Mouse (Mus musculus) heart, postnatal 0 days (tissue): ENCODE results near the gene Lrrc27. TPM values are rescaled to one million over a fixed set of nuclear protein-coding genes. Genes with fewer than 3 reads are reported as not detected.

Experiments
- ATAC-seq: fragments of 200-750 bp; cut with Nextera tagmentation; 2 replicates; pipeline ENCODE4 v1.8.0; 2017; ENCODE audit warnings: low read depth, moderate number of reproducible peaks, moderate library complexity; ENCODE audit not compliant: insufficient read depth
- DNase-seq: peaks from one replicate; pipeline ENCODE4 v3.0.0-alpha.2; 2016; ENCODE audit warnings: low spot score
- H3K27ac ChIP-seq: fragments of 300-500 bp; sonication (generic); 2 replicates; pipeline ENCODE4 v1.5.1; 2014; ENCODE audit warnings: low read depth, mild to moderate bottlenecking
- H3K27me3 ChIP-seq: fragments of 300-500 bp; sonication (generic); 2 replicates; pipeline ENCODE4 v1.6.1; 2014; ENCODE audit warnings: low read length, mixed read lengths; ENCODE audit not compliant: control insufficient read depth, insufficient read depth
- H3K36me3 ChIP-seq: fragments of 300-500 bp; sonication (generic); replicated peaks from 2 replicates; pipeline ENCODE4 v1.6.1; 2014; ENCODE audit warnings: low read length, mixed read lengths; ENCODE audit not compliant: control insufficient read depth, insufficient read depth
- H3K4me1 ChIP-seq: fragments of 300-500 bp; sonication (generic); 2 replicates; pipeline ENCODE4 v1.6.1; 2014; ENCODE audit warnings: antibody characterized with exemption; ENCODE audit not compliant: control insufficient read depth, insufficient read depth
- H3K4me2 ChIP-seq: fragments of 300-500 bp; sonication (generic); 2 replicates; pipeline ENCODE4 v1.6.1; 2014; ENCODE audit warnings: low read depth, mild to moderate bottlenecking, low read length, moderate library complexity
- H3K4me3 ChIP-seq: fragments of 300-500 bp; sonication (generic); 2 replicates; pipeline ENCODE4 v1.5.1; 2014; ENCODE audit warnings: low read depth, low read length
- H3K9ac ChIP-seq: fragments of 300-500 bp; sonication (generic); replicated peaks from 2 replicates; pipeline ENCODE4 v1.6.1; 2014; ENCODE audit warnings: low read depth, low read length, mixed read lengths
- H3K9me3 ChIP-seq: fragments of 300-500 bp; sonication (generic); replicated peaks from 2 replicates; pipeline ENCODE4 v1.6.1; 2016; ENCODE audit warnings: low read length; ENCODE audit not compliant: control insufficient read depth
- CTCF ChIP-seq: IDR thresholded peaks from 2 replicates; pipeline ENCODE4 v1.5.1; 2016; ENCODE audit warnings: antibody characterized with exemption, control low read depth, low read depth
- EP300 ChIP-seq: IDR thresholded peaks from 2 replicates; pipeline ENCODE4 v1.6.1; 2016; ENCODE audit warnings: antibody characterized with exemption, low read depth
- WGBS: fragments of 180-500 bp; shearing (Covaris S2); extraction: QIAGEN DNeasy Blood & Tissue Kit; methylation state at CpG from one replicate; pipeline ENCODE4 v1.1.7; 2014; 5-methylcytosine and 5-hydroxymethylcytosine counted together
- polyA plus RNA-seq: library from polyadenylated mRNA; unstranded; fragments of >200 nt; fragmentation: Nextera tagmentation; extraction: Ambion mirVana; gene quantifications from 2 replicates; pipeline ENCODE4 v1.2.1, GENCODE M21; 2015
- total RNA-seq: library from RNA; depleted of rRNA; stranded (reverse); fragments of >200 nt; gene quantifications from 2 replicates; pipeline ENCODE4 v1.2.3, GENCODE M21; 2014; ENCODE audit warnings: low replicate concordance

The Lrrc27 gene
- total and polyA plus RNA-seq, 2 experiments from 2014 or later: 1.9 to 5.0 TPM

DNA sequence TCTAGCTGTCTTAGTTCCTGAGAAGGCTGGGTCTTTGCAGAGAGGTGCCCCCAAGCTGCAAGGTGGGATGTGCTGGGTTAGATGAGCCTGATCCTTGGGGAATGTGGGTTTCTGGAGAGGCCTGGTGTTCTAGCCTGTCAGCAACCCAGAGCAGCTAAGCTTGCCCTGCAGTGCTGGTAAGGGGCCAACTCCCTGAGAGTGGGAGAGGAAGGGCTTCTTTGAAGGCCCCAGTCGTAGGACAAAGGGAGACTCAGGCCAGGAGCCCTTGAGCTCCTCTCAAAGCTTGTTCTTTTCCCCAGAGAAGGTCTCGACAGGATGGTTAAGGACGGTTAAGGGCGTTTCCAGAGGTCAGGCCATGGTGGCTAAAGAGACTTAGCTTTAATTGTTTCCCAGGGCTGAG lies 51.5 kb downstream of the Lrrc27 start:
- no peak for TF ChIP-seq EP300
- TF ChIP-seq CTCF: no peak
- Histone ChIP-seq H3K4me2 (no peak overlapping the region; the same call in 1 of the 2 replicates), H3K4me3 (no peak overlapping the region), H3K27ac (peak overlapping the region; percentile 53), H3K9me3 (no peaks in the 10 kb centered on the region), H3K36me3 (peaks cover 12% of the 10 kb centered on the region), H3K4me1 (peaks cover 29% of the 10 kb centered on the region), H3K9ac (0 out of 2 replicates have a peak overlapping the region, but pooled peaks have one; percentile 4), H3K27me3 (no peaks in the 10 kb centered on the region)
- no peak for DNase-seq
- 0 out of 2 replicates have a peak, but pooled peaks have one; percentile 5 for ATAC-seq
- WGBS: 20% methylated on average over 4 of the region's 4 CpGs

DNA sequence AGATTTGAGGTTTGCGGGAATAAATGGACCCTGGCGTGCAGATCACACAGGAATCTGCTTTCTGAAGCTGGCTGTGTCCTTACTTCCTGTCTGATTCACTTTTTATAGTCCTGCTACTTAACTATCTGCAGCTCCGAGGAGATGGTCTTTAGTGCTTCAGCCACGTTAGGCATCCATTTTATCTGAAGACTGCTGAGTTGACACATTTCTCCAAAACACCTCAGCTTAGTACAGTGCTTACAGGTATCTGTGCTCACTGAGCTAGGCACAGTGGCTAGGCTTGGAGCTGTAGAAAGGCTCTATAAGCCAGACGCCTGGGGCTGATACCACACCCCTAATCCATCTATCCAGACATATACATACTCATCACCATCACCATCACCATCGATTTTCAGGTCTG lies 52.8 kb downstream of the Lrrc27 start:
- no peak for ATAC-seq
- Histone ChIP-seq H3K9me3 (no peaks in the 10 kb centered on the region), H3K9ac (no peak overlapping the region), H3K27ac (peak overlapping the region; percentile 41; the same call in 1 of the 2 replicates), H3K27me3 (no peaks in the 10 kb centered on the region), H3K36me3 (peaks cover 15% of the 10 kb centered on the region), H3K4me1 (peaks cover 29% of the 10 kb centered on the region), H3K4me3 (no peak overlapping the region), H3K4me2 (no peak overlapping the region)
- WGBS: 34% methylated on average over 6 of the region's 6 CpGs
- TF ChIP-seq EP300 (no peak), CTCF (no peak)
- DNase-seq: no peak

DNA sequence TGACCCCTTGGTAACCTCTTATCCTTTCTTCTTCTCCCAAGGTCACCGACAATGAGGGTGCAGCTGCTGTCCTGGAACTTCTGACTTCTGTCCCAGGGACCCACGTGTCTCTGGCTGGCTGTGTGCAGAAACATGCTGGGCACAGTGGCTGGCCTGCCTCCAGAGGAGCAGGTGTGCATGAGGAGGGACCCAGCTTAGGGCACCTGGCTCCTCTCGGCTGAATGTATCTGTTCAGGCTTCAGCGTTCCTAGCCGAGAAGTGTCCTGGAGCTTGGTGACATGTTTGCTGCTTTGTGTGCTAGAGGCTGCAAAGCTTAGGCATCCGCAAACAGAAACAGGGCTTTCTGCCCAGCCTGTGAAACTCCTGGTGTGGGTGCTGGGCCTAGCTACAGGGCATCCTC lies 53.6 kb downstream of the Lrrc27 start:
- no peaks in the 10 kb centered on the region for H3K9me3 ChIP-seq
- 0 out of 2 replicates have a peak, but pooled peaks have one; percentile 4 for ATAC-seq
- H3K27me3 ChIP-seq: no peaks in the 10 kb centered on the region
- H3K4me2 ChIP-seq: no peak overlapping the region
- H3K4me3 ChIP-seq: no peak overlapping the region
- no peak overlapping the region for H3K9ac ChIP-seq
- H3K4me1 ChIP-seq: peaks cover 31% of the 10 kb centered on the region
- WGBS: 35% methylated on average over 6 of the region's 6 CpGs
- TF ChIP-seq EP300: no peak
- TF ChIP-seq CTCF: no peak
- peak overlapping the region; percentile 41 for H3K27ac ChIP-seq
- no peak for DNase-seq
- peaks cover 15% of the 10 kb centered on the region; the same call in 1 of the 2 replicates for H3K36me3 ChIP-seq

DNA sequence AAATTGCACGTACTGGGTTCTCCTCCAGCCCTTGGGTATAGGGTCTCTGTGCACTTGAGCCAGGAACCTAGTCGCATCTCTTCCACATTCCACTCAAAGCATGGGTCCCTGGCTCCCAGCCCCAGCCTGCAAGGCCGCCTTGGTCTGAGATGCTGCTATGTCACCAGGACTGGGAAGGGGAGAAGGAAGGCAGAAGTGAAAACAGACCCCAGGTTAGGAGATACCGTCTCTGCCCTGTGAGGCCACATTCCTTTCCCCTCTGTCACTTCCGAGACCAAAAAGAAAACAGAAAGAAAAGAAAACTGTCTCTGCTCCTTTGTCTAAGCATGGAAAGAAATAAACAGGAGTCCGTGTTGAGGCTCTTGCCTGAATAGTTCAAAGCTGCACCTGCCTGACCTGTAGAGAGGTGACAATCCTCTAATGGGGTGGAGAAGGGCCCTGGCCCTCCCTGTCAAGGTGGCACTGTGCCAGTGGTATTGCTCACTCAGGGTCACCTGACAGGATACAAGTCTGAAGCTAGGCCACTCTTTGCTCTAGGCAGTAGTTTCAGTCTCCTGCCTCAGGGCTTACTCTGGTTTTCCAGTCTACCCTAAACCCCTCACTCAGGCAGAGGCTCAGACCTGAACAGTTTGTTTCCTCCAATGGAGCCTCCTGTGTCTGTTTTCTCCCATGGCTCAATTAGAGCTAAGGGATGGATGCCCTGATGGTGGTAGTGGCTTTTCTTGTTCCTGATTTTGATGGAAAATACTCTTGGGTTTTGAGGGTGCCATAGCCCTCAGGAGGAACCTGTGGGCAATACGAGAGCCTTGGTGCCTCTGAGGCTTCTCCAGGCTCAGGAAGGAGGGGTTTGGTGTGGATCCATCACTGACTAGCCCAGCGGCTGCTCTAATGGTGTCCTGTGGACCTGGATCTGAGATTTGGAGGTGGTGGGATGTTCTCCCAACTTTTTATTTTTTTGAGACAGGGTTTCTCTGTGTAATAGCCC lies 54.4 kb downstream of the Lrrc27 start:
- Histone ChIP-seq H3K27ac (peak overlapping the region; percentile 41), H3K36me3 (peaks cover 15% of the 10 kb centered on the region; the same call in 1 of the 2 replicates), H3K4me2 (no peak overlapping the region), H3K9me3 (no peaks in the 10 kb centered on the region), H3K4me3 (no peak overlapping the region), H3K4me1 (peaks cover 38% of the 10 kb centered on the region), H3K27me3 (no peaks in the 10 kb centered on the region), H3K9ac (no peak overlapping the region)
- no peak for DNase-seq
- TF ChIP-seq CTCF (no peak), EP300 (no peak)
- ATAC-seq: peak; percentile 19; the same call in 1 of the 2 replicates
- 50% methylated on average over 8 of the region's 8 CpGs for WGBS

DNA sequence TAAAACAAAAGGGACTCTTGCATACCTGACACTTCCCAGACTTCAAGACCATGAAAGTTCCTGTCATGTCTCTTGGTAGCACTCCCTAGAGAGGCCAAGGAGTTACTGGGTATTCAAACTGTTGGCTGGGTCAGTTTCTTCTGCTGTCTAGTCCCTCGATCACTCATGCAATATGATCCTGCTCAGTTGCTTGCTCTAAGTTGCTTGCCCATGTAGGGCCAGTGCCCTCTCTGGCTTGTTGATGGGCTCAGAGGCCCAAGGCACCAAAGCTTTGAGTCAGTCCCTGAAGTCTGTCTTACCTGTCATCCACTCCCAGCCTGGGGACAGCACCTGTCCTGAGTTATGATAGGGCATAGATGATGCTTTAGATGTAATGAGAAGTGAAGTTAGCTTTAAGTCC lies 58.0 kb downstream of the Lrrc27 start:
- Histone ChIP-seq H3K4me3 (no peak overlapping the region), H3K27ac (no peak overlapping the region), H3K27me3 (no peaks in the 10 kb centered on the region), H3K4me2 (no peak overlapping the region), H3K9ac (no peak overlapping the region), H3K9me3 (no peaks in the 10 kb centered on the region), H3K36me3 (peaks cover 15% of the 10 kb centered on the region; the same call in 1 of the 2 replicates), H3K4me1 (peaks cover 43% of the 10 kb centered on the region)
- DNase-seq (no peak), ATAC-seq (no peak)
- 68% methylated on average over 1 of the region's 1 CpGs for WGBS
- TF ChIP-seq CTCF (no peak), EP300 (no peak)
